Mouse (Mus musculus): ENCODE measurements around the gene Serinc4.

- TF ChIP-seq CTCF (IDR thresholded peaks at IDR 0.05 in 2 of 3, conservative IDR thresholded peaks at IDR 0.05 in 1 of 3; ENCODE audit: control insufficient read depth in 1 of 3, insufficient read depth in 1 of 3, low read depth in 2 of 3, low read length in 3 of 3, poor library complexity in 1 of 3, severe bottlenecking in 1 of 3) (no peak), ZMIZ1 (IDR thresholded peaks at IDR 0.05; ENCODE audit: low read depth, low read length) (no peak), EP300 (IDR thresholded peaks at IDR 0.05; ENCODE audit: low read depth in 1 of 2, low read length in 2 of 2) (no peak), ZKSCAN1 (IDR thresholded peaks at IDR 0.05; ENCODE audit: low read depth, low read length) (no peak), TCF12 (IDR thresholded peaks at IDR 0.05; ENCODE audit: low read depth, low read length) (no peak), MAFK (IDR thresholded peaks at IDR 0.05; ENCODE audit: borderline replicate concordance, low read depth, low read length) (no peak), MAX (IDR thresholded peaks at IDR 0.05; ENCODE audit: low read length) (no peak), MYB (IDR thresholded peaks at IDR 0.05; ENCODE audit: low read depth, low read length) (no peak), ZNF384 (IDR thresholded peaks at IDR 0.05; ENCODE audit: low read depth, low read length) (no peak), POLR2A (IDR thresholded peaks at IDR 0.05; ENCODE audit: control insufficient read depth in 1 of 2, insufficient read depth in 1 of 2, low read depth in 1 of 2, low read length in 2 of 2, poor library complexity in 1 of 2) (no peak), RCOR1 (IDR thresholded peaks at IDR 0.05; ENCODE audit: low read depth, low read length) (no peak), RAD21 (IDR thresholded peaks at IDR 0.05; ENCODE audit: low read depth, low read length) (no peak), JUND (IDR thresholded peaks at IDR 0.05; ENCODE audit: low read depth, low read length) (no peak)
Observed at GRCm38 (mm10) chr2:121452990-121453389, 3.6 kb downstream of the Serinc4 start, which contains the start of gene Hypk.
